In genomic region chr2:168518256-168518659, GRCm38 (mm10) we compare ENCODE assay signal across 8 mouse cellular contexts.
DNase-seq lines count a peak whose midpoint lies in the region.

No protein-coding gene starts in this region.

- peak; percentile 36 to 38 for DNase-seq in cerebellum, postnatal 25 days
- no peak for DNase-seq in cerebellum, adult 9-11 months
- peak; percentile 79 for DNase-seq in urinary bladder, postnatal 14 days (ENCODE audit: low spot score)
- no peak for DNase-seq in urinary bladder, adult 2 months (ENCODE audit: low spot score)
- DNase-seq in heart, postnatal 25 days (ENCODE audit: low spot score), result peak; percentile 83
- DNase-seq in c-Kit-positive CD71-positive TER-119-positive erythroid progenitor cells, embryonic 14.5 days (ENCODE audit: low spot score), result no peak
- DNase-seq in left cerebral cortex, postnatal 25 days (ENCODE audit: low spot score in 2 of 2), result no peak
- no peak for DNase-seq in spleen, postnatal 10 days (ENCODE audit: low spot score in 2 of 2)

- intact Hi-C loops in heart, postnatal 25 days (cut with DNase I), result loop anchor here (1.0 to 5.0 kb wide), 2 partner anchors 13 to 46 kb away; no protein-coding TSS in a partner anchor
- intact Hi-C loops in left cerebral cortex, postnatal 25 days (cut with DNase I), result no loop called here

Comparison
In these comparisons a context has a peak if more than half of its experiments do, and no peak if none do; other contexts are left out.
1. DNase-seq: peak in cerebellum, postnatal 25 days (2 of 2), urinary bladder, postnatal 14 days (single experiment) and heart, postnatal 25 days (single experiment); none in cerebellum, adult 9-11 months (single experiment), urinary bladder, adult 2 months (single experiment), c-Kit-positive CD71-positive TER-119-positive erythroid progenitor cells, embryonic 14.5 days (single experiment), left cerebral cortex, postnatal 25 days (0 of 2) and spleen, postnatal 10 days (0 of 2).